Mouse (Mus musculus) macrophage (primary cell): ENCODE results near the gene Tmem86b. TPM values are rescaled to one million over a fixed set of nuclear protein-coding genes. Genes with fewer than 3 reads are reported as not detected.

ENCODE experiments used
- H3K27ac ChIP-seq: fragments of 350-480 bp; formaldehyde crosslinking; 2 replicates; pipeline ENCODE4 v1.9.0; 2021
- H3K36me3 ChIP-seq: fragments of 350-480 bp; formaldehyde crosslinking; 2 replicates; pipeline ENCODE4 v1.9.0; 2021; ENCODE audit errors: inconsistent target
- H3K4me3 ChIP-seq: fragments of 350-480 bp; formaldehyde crosslinking; 2 replicates; pipeline ENCODE4 v1.9.0; 2021; ENCODE audit errors: inconsistent target
- H3K79me2 ChIP-seq: fragments of 350-480 bp; formaldehyde crosslinking; 2 replicates; pipeline ENCODE4 v1.9.0; 2021; ENCODE audit errors: inconsistent target
- WGBS: methylation state at CpG from one replicate; pipeline ENCODE4 v1.1.7; 2026; ENCODE audit warnings: inconsistent platforms; ENCODE audit not compliant: missing documents; 5-methylcytosine and 5-hydroxymethylcytosine counted together
- polyA plus RNA-seq: library from polyadenylated mRNA; stranded (reverse); fragments of 250-400 nt; gene quantifications from 3 replicates; pipeline ENCODE4 v1.2.4, GENCODE M21; 2018; ENCODE audit warnings: inconsistent platforms
- total RNA-seq, 78 experiments: library from RNA; depleted of rRNA; stranded (reverse); fragments of 250-400 nt; gene quantifications; 1 replicate in 9 of 78; 2 replicates in 24 of 78; 3 replicates in 43 of 78; 4 replicates in 2 of 78; pipeline ENCODE4 v1.2.4; 2018; ENCODE audit warnings: inconsistent platforms in 56 of 78

The Tmem86b gene
- 10 to 100 TPM; 21.2 to 71.7 (median 39.4) TPM for total RNA-seq (2018; cell fraction: chromatin; rRNA removed)
- total RNA-seq (2018; cell fraction: cytosol; rRNA removed): 1 to 10 TPM in 24 of 26 experiments, under 1 TPM in 2; 0.81 to 3.6 (median 1.7) TPM
- total RNA-seq (2018; cell fraction: nucleus; rRNA removed): 10 to 100 TPM; 17.0 to 69.2 (median 24.3) TPM
- 1.4 to 2.3 TPM (median 2.1 TPM) in 3 replicates for polyA plus RNA-seq

DNA sequence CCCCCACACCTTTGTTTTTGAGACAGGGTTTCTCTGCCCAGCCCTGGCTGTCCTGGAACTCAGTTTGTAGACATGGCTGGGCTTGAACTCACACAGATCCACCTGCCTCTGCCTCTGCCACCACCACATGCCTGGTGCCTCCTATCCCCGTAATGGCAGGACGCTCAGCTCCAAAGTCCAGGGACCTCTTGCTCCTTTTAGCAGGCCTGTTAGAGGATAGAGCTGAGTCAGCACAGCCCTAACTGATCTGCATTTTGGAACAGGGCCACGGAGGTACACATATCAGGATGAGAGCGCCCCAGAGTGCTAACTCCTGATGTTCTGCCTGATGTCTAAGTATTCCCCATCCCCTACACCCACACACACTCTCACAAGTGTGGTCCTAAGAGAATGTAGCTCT is at the start of gene Tmem86b:
Gene Tmem86b, minus strand, starts transcription at position 392 of the 400 bp plus-strand sequence.
- WGBS: 98% methylated on average over 4 of the region's 4 CpGs
- Histone ChIP-seq H3K4me3 (no peak within 1 kb of the TSS), H3K27ac (no peak within 1 kb of the TSS), H3K79me2 (no peaks in the 10 kb centered on the region), H3K36me3 (peaks cover 66% of the 10 kb centered on the region)

DNA sequence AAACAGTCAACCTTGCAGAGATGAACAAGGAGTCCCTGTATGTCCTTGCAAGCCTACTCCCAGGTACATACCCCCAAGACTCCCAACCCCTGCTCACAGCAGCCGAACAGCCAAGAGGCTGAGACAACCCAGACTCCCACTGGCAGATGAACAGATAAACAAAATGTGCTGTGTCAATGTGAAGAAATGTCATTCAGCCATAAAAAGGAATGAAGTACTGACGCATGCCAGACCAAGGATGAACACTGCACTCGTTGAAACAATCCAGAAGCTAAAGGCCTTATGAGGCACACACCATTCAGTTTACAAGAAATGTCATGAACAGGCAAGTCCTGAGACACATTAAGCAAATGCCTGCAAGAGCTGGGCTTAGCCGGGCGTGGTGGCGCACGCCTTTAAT is 44.0 kb upstream of the Tmem86b start:
- H3K4me3 ChIP-seq: no peak overlapping the region
- H3K79me2 ChIP-seq: no peaks in the 10 kb centered on the region
- H3K27ac ChIP-seq: no peak overlapping the region
- 97% methylated on average over 5 of the region's 7 CpGs for WGBS
- peaks cover 16% of the 10 kb centered on the region; the same call in 1 of the 2 replicates for H3K36me3 ChIP-seq

DNA sequence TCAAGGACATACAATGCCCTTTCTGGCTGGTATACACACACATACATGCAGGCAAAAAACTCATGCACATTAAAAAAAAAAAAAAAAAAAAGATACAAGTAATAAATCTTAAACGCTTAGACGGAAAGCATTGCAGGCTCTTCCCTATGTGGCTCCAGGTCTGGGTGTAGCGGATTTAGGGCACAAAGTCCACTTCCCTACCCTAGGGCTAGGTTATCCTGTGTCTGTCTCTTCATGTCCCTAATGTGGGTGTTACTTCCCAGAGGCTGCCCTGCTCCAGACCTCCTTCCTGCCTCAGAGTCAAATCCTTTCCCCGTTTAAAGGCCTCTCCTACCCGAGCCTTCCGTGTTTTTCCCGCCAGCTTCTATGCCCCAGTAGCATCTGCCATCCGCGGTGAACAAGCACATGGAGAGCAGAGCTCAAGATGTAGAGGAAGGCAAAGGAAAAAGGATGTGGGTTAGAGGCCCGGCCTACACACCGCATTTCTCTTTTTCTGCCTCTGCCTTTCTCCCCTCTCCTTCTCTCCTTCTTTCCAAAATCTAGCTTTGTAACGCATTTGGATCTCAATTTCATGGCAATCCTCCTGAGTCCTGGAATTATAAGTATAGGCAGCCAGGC is 43.0 kb upstream of the Tmem86b start:
- Histone ChIP-seq H3K79me2 (no peaks in the 10 kb centered on the region), H3K4me3 (no peak overlapping the region), H3K27ac (no peak overlapping the region), H3K36me3 (peaks cover 16% of the 10 kb centered on the region; the same call in 1 of the 2 replicates)
- whole genome bisulfite sequencing: 39% methylated on average over 12 of the region's 12 CpGs

DNA sequence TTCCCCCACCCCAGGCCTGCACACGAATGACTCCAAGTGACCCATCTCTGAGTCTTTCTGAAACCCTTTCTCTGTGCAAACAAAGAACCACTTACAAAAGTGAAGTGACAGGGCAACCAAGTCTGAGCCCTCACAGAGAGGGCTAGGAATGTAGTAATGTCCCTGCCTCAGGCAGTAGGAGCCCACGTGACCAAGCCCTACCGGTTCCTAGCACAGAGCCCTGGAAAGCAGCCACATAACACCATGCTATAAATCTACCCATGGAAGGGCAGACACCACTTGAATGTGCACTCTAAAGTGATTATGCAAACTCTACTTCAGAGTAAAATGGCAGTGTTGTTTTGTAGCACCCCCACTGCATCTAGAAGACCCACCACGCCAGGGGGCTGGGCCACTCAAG is 40.7 kb upstream of the Tmem86b start:
- no peak overlapping the region for H3K4me3 ChIP-seq
- no peaks in the 10 kb centered on the region for H3K79me2 ChIP-seq
- H3K27ac ChIP-seq: no peak overlapping the region
- 63% methylated on average over 4 of the region's 4 CpGs for WGBS
- peaks cover 16% of the 10 kb centered on the region; the same call in 1 of the 2 replicates for H3K36me3 ChIP-seq

DNA sequence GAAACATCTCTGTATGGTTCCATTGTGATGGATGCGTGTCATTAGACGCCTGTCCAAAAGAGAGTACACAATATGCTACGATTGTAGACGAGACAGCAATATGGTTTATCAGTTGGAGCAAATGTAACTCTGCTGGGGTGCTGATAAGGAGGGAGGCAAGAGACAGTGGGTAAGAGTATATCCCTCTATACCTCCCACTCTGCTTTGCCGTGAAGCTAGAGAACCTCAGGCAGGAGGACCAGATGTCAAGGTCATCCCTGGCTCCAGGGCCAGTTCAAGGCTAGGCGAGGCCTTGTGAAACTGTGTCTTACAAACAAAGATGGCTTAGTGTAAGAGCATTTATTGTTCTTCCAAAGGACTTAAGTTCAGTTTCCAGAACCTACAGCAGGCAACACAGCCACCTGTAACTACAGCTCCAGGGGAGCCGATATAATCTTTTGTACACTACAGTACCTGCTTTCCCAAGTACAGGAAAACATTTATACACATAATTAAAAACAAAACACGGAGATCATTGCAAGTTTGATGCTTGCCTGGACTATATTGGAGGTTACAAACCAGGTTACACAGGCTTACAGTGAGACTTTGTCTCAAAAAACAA is 39.5 kb upstream of the Tmem86b start:
- Histone ChIP-seq H3K36me3 (peaks cover 11% of the 10 kb centered on the region; the same call in 1 of the 2 replicates), H3K4me3 (no peak overlapping the region), H3K79me2 (no peaks in the 10 kb centered on the region), H3K27ac (no peak overlapping the region)
- WGBS: 96% methylated on average over 7 of the region's 8 CpGs

DNA sequence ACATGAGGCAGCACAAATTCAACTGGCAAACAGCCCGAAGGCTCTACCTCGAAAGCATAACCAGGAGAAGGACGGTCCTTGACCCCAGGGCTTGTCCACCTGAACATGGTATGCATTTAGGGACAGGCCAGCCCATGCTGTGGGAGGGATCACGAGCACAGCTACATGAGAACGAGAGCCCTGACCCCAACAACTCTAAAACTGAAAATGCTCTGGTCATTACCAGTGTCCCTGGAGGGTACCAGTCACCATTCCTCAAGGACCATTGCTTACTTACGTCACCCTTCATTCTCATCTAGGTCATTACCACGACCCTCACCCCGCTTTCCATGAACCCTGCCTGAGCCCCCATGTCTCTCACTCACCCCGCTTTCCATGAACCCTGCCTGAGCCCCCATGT is 37.9 kb upstream of the Tmem86b start:
- WGBS: 97% methylated on average over 6 of the region's 9 CpGs
- peaks cover 9% of the 10 kb centered on the region; the same call in 1 of the 2 replicates for H3K36me3 ChIP-seq
- no peak overlapping the region for H3K4me3 ChIP-seq
- no peaks in the 10 kb centered on the region for H3K79me2 ChIP-seq
- H3K27ac ChIP-seq: no peak overlapping the region

DNA sequence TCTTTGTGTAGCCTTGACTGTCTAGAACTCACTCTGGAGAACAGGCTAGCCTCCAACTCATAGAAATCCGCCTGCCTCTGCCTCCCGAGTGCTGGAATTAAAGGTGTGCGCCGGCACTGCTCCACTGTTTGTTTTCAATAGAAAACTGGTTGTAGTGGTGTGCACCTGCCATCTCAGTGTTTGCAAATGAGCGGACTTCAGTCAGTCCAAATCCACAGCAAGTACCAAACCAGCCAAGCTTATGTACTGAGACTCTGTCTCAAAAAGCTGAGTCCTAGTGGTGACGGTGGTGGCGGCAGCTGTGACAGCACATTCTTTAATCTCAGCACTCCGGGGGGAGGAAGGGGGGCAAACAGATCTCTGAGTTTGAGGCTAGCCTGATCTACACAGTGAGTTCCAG is 37.3 kb upstream of the Tmem86b start:
- Histone ChIP-seq H3K27ac (no peak overlapping the region), H3K79me2 (no peaks in the 10 kb centered on the region), H3K36me3 (peaks cover 9% of the 10 kb centered on the region; the same call in 1 of the 2 replicates), H3K4me3 (no peak overlapping the region)
- WGBS: 91% methylated on average over 8 of the region's 8 CpGs

DNA sequence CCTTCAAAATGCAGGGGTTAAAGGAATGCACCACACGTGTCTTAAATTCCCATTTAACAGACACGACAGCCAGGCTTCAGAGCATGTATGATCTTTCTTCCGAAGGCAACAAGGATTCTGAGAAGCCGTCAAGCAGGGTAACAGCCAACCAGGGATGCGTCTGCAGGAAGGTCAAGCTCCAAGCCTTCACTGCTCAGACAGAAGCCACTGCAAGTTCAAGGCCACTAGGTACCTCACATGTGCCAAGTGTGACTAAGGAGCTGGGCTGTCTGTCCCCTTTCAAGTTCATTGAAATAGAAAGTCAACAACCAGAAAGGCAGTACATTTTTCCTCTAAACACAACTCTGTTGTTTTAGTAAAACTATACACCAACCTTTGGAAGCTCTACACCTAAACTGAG is 35.6 kb upstream of the Tmem86b start:
- Histone ChIP-seq H3K27ac (no peak overlapping the region), H3K4me3 (no peak overlapping the region), H3K36me3 (peaks cover 9% of the 10 kb centered on the region; the same call in 1 of the 2 replicates), H3K79me2 (no peaks in the 10 kb centered on the region)
- 99% methylated on average over 5 of the region's 5 CpGs for WGBS

DNA sequence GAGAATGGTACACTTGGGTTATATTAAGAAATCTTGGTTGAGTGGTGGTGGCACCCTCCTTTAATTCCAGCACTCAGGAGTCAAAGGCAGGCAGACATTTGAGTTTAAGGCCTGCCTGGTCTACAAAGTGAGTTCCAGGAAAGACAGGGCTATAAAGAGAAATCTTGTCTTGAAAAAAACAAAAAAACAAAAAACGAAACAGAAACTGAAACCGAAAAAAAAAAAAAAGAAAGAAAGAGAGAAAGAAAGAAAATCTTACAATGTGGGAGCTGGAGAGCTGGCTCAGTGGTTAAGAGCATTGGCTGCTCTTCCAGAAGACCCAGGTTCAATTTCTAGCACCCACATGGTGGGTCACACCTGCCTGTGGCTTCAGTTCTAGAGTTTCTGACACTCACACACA is 32.5 kb upstream of the Tmem86b start:
- H3K27ac ChIP-seq: no peak overlapping the region

DNA sequence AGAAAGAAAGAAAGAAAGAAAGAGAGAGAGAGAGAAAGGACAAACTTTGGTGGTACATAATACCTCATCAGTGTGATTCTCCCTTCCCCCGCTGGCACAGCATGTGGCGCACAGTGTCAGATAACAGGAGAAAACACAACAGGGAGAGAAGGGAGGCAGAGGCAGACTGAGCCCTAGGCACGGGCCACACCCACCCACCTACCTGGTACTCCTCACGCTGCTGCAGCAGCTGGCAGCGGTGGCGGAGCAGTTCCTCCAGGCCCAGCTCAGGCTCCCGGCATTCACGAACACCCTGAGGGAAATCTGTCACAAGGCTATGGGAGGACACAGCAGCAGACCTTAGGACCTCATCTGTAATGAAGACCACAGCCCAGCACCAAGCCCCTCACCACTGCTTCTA is 32.0 kb upstream of the Tmem86b start:
- 93% methylated on average over 8 of the region's 8 CpGs for WGBS
- H3K79me2 ChIP-seq: peaks cover 1% of the 10 kb centered on the region
- H3K36me3 ChIP-seq: no peaks in the 10 kb centered on the region
- no peak overlapping the region for H3K27ac ChIP-seq
- H3K4me3 ChIP-seq: no peak overlapping the region

More for the DNA sequence above, 32.5 kb upstream of the Tmem86b start:
- no peaks in the 10 kb centered on the region for H3K36me3 ChIP-seq
- 33% methylated on average over 1 of the region's 2 CpGs for WGBS
- no peak overlapping the region for H3K4me3 ChIP-seq
- no peaks in the 10 kb centered on the region; the same call in 1 of the 2 replicates for H3K79me2 ChIP-seq

DNA sequence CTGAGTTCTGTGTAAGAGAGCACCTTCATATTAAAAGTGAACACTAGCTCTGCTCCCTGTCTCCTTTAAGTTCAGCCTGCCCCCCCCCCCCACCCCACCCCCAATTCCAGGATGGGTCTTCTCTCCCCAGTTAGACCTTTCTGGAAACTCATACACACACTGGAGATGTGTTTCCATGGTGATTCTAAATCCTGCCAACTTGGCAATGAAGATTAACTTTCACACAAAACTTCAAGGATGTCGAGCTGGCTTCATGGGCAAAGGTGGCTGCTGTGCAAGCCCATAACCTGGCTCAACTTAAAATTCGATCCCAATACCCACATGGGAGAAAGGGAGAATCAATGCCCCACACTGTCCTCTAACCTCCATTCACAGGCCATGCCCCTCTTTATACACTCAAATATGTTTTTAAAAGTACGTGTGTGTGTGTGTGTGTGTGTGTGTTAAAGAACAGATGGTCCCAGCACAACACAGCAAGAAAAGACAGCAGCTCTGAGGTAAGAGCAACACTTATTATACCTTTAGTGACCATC is 28.8 kb upstream of the Tmem86b start:
- WGBS: 85% methylated on average over 3 of the region's 3 CpGs
- Histone ChIP-seq H3K27ac (no peak overlapping the region), H3K79me2 (peaks cover 33% of the 10 kb centered on the region), H3K4me3 (no peak overlapping the region), H3K36me3 (no peaks in the 10 kb centered on the region)

DNA sequence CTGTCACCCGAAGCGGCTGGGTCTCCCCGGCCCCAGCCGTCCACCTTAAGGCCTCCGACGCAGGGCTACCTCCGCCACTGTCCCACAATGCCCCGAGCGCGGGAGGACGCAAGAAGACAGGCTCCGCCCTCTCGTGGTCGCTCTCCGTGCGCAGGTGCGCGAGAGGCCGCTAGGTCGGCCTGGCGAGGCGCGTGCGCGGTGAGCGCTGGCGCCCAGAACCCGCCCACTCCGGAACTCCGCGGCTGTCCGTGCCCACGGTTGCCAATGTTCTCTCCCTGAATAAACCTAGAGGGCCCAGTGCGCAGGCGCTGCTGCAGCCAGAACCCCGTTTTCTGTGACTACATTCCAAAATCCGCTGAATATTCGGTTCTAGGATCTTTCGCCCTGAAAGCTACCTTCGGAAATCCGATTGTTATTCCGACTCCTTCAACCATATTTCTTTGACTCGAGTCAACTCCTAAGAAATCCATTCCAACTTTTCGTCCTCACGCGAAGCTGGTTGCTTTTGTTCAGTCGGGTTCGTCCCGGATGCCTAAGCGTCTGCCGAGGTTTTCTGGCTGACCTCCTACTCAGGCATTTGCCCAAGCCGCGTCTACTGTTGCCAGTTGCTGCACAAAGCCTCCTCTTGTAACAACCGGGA is 27.8 kb upstream of the Tmem86b start, which contains the start of gene Ppp6r1:
Gene Ppp6r1, minus strand, starts transcription at position 108 of the 640 bp plus-strand sequence.
- H3K79me2 ChIP-seq: peaks cover 41% of the 10 kb centered on the region
- 2% methylated on average over 54 of the region's 54 CpGs for WGBS
- no peaks in the 10 kb centered on the region for H3K36me3 ChIP-seq
- H3K27ac ChIP-seq: peak within 1 kb of the TSS; percentile 80
- peak within 1 kb of the TSS; percentile 78 for H3K4me3 ChIP-seq

DNA sequence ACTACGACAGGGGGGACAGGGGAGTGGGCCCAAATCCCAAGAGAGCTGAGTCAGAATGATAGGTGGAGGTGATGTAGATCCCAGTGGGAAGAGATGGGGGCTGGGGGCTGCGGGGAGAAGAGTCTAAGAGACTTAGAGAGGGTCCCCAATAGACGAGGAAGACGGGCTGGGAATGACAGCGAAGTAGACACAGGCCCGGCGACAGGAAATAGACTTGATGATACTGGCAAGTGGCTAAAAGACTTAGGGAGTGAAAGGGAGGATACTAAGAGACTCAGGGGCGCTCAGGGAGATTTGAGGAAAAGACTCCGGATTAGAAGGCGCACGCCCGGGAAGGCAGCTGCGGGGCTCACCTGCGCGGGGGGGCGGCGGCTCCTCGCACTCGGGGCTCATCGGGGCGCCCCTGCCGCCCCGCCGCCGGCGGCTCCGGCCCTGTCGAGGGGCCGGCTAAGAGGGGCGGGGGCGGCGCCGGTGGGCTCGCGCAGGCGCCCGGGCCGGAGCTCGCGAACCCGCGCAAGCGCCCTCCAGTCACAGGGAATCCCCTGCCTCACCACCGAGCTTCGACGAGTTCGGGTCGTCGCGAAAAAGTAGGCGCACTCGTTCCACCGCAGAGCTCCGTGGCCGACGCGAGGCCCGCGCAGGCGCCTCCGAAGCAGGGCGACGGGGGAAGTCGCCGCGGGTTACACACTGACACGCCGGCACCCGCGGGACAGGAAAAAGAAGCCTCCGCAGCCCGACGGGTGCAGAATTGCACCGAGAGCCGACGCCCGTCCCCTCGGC is 27.1 kb upstream of the Tmem86b start:
- Histone ChIP-seq H3K27ac (peak overlapping the region; percentile 47), H3K4me3 (peak overlapping the region; percentile 78), H3K79me2 (peaks cover 41% of the 10 kb centered on the region), H3K36me3 (no peaks in the 10 kb centered on the region)
- 2% methylated on average over 74 of the region's 78 CpGs for WGBS
